Mouse (Mus musculus): ENCODE results near the gene Pde1b.

Pde1b gene

GRCm38 (mm10) chr15:103502435-103503250, at the start of gene Pde1b:
Pde1b (plus strand) TSS chr15:103503034.
- DNase-seq (ENCODE audit: extremely low read depth, low read depth, low spot score) = no peak

GRCm38 (mm10) chr15:103453551-103454218, 49.1 kb upstream of the Pde1b start, which contains the start of gene Nckap1l:
Nckap1l (plus strand) TSS chr15:103453794.
- no peak for DNase-seq (ENCODE audit: extremely low read depth, low read depth, low spot score)

- no peak for DNase-seq (ENCODE audit: extremely low read depth, low read depth, low spot score)
These were observed 48.4 kb upstream of the Pde1b start for GRCm38 (mm10) chr15:103454449-103454848.

GRCm38 (mm10) chr15:103462539-103463261, 40.1 kb upstream of the Pde1b start:
- DNase-seq (ENCODE audit: extremely low read depth, low read depth, low spot score) = no peak

- no peak for DNase-seq (ENCODE audit: extremely low read depth, low read depth, low spot score)
These were observed 31.2 kb upstream of the Pde1b start for GRCm38 (mm10) chr15:103471488-103472194.

GRCm38 (mm10) chr15:103472265-103472664, 30.6 kb upstream of the Pde1b start:
- DNase-seq (ENCODE audit: extremely low read depth, low read depth, low spot score) = no peak

- no peak for DNase-seq (ENCODE audit: extremely low read depth, low read depth, low spot score)
These were observed 29.7 kb upstream of the Pde1b start for GRCm38 (mm10) chr15:103473182-103473581.

- no peak for DNase-seq (ENCODE audit: extremely low read depth, low read depth, low spot score)
These were observed 29.1 kb upstream of the Pde1b start for GRCm38 (mm10) chr15:103473769-103474168.

- no peak for DNase-seq (ENCODE audit: extremely low read depth, low read depth, low spot score)
These were observed 23.7 kb upstream of the Pde1b start for GRCm38 (mm10) chr15:103479080-103479606.

GRCm38 (mm10) chr15:103480129-103480528, 22.7 kb upstream of the Pde1b start:
- no peak for DNase-seq (ENCODE audit: extremely low read depth, low read depth, low spot score)

- no peak for DNase-seq (ENCODE audit: extremely low read depth, low read depth, low spot score)
These were observed 20.3 kb upstream of the Pde1b start for GRCm38 (mm10) chr15:103482488-103482887.

- no peak for DNase-seq (ENCODE audit: extremely low read depth, low read depth, low spot score)
These were observed 18.3 kb upstream of the Pde1b start for GRCm38 (mm10) chr15:103484490-103484889.

GRCm38 (mm10) chr15:103485106-103485505, 17.7 kb upstream of the Pde1b start:
- no peak for DNase-seq (ENCODE audit: extremely low read depth, low read depth, low spot score)

- no peak for DNase-seq (ENCODE audit: extremely low read depth, low read depth, low spot score)
These were observed 16.2 kb upstream of the Pde1b start for GRCm38 (mm10) chr15:103486658-103487057.

- no peak for DNase-seq (ENCODE audit: extremely low read depth, low read depth, low spot score)
These were observed 14.5 kb upstream of the Pde1b start for GRCm38 (mm10) chr15:103488336-103488735.

- no peak for DNase-seq (ENCODE audit: extremely low read depth, low read depth, low spot score)
These were observed 6.4 kb upstream of the Pde1b start for GRCm38 (mm10) chr15:103496204-103497140.

- no peak for DNase-seq (ENCODE audit: extremely low read depth, low read depth, low spot score)
These were observed 4.7 kb upstream of the Pde1b start for GRCm38 (mm10) chr15:103498157-103498556.

GRCm38 (mm10) chr15:103500723-103501122, 2.1 kb upstream of the Pde1b start:
- DNase-seq (ENCODE audit: extremely low read depth, low read depth, low spot score) = no peak

GRCm38 (mm10) chr15:103501186-103501585, 1.6 kb upstream of the Pde1b start:
- DNase-seq (ENCODE audit: extremely low read depth, low read depth, low spot score) = no peak

- DNase-seq (ENCODE audit: extremely low read depth, low read depth, low spot score) = no peak
These were observed 392 bp downstream of the Pde1b start for GRCm38 (mm10) chr15:103503251-103503600.

All from fat pad, adult 2 months (tissue).